Mouse (Mus musculus) forebrain, embryonic 14.5 days (tissue): Measurements from ENCODE around the gene Hist2h3c1. TPM values are rescaled to one million over a fixed set of nuclear protein-coding genes. Genes with fewer than 3 reads are reported as not detected.
A peak's percentile ranks its signal among the peaks of the same experiment; 100 is the strongest.
"Not testable (repeated sequence)": the region's sequence is repeated elsewhere in the genome, so short reads cannot be mapped to it uniquely, and the experiment has no call there.

ENCODE experiments used
- ATAC-seq: fragments of 200-750 bp; cut with Nextera tagmentation; 2 replicates; pipeline ENCODE4 v1.8.0; 2017; ENCODE audit warnings: mild to moderate bottlenecking, moderate library complexity
- DNase-seq: peaks from one replicate; pipeline ENCODE4 v3.0.0-alpha.2; 2015; ENCODE audit warnings: low spot score
- H3K27ac ChIP-seq: fragments of 300-500 bp; sonication (generic); 2 replicates; pipeline ENCODE4 v1.5.1; 2014; ENCODE audit warnings: low read depth, mild to moderate bottlenecking, control low read depth, low read length, moderate library complexity
- H3K27me3 ChIP-seq: fragments of 300-500 bp; sonication (generic); replicated peaks from 2 replicates; pipeline ENCODE4 v1.6.1; 2014; ENCODE audit warnings: low read length, control low read depth, mixed read lengths; ENCODE audit not compliant: control insufficient read depth, insufficient read depth
- H3K36me3 ChIP-seq: fragments of 300-500 bp; sonication (generic); 2 replicates; pipeline ENCODE4 v1.6.1; 2014; ENCODE audit warnings: low read length, control low read depth; ENCODE audit not compliant: control insufficient read depth, insufficient read depth
- H3K4me1 ChIP-seq: fragments of 300-500 bp; sonication (generic); 2 replicates; pipeline ENCODE4 v1.6.1; 2014; ENCODE audit warnings: antibody characterized with exemption, low read length, control low read depth; ENCODE audit not compliant: control insufficient read depth, insufficient read depth
- H3K4me2 ChIP-seq: fragments of 300-500 bp; sonication (generic); 2 replicates; pipeline ENCODE4 v1.6.1; 2014; ENCODE audit warnings: mild to moderate bottlenecking, control low read depth, low read length
- H3K4me3 ChIP-seq: fragments of 300-500 bp; sonication (generic); 2 replicates; pipeline ENCODE4 v1.5.1; 2014; ENCODE audit warnings: low read depth, low read length, control low read depth
- H3K9ac ChIP-seq: fragments of 300-500 bp; sonication (generic); 2 replicates; pipeline ENCODE4 v1.6.1; 2014; ENCODE audit warnings: mild to moderate bottlenecking, low read length, control low read depth, moderate library complexity
- H3K9me3 ChIP-seq: fragments of 300-500 bp; sonication (generic); replicated peaks from 2 replicates; pipeline ENCODE4 v1.6.1; 2016; ENCODE audit warnings: low read length, control low read depth, mixed read lengths; ENCODE audit not compliant: control insufficient read depth
- WGBS: fragments of 180-500 bp; shearing (Covaris S2); extraction: QIAGEN DNeasy Blood & Tissue Kit; methylation state at CpG from one replicate; pipeline ENCODE4 v1.1.7; 2014; 5-methylcytosine and 5-hydroxymethylcytosine counted together
- polyA plus RNA-seq: library from polyadenylated mRNA; unstranded; fragments of >200 nt; fragmentation: Nextera tagmentation; extraction: Ambion mirVana; gene quantifications from 2 replicates; pipeline ENCODE4 v1.2.1, GENCODE M21; 2014

Hist2h3c1 gene
- polyA plus RNA-seq, 1 experiment from 2014 or later: not detected

- peak within 1 kb of the TSS; percentile 97 for H3K27ac ChIP-seq
- peaks cover 21% of the 10 kb centered on the region for H3K4me1 ChIP-seq
- peak; percentile 91 for ATAC-seq
- H3K4me2 ChIP-seq: peak within 1 kb of the TSS; percentile 63
- no peaks in the 10 kb centered on the region for H3K36me3 ChIP-seq
- peak; percentile 97 for DNase-seq
- peak within 1 kb of the TSS; percentile 83 for H3K9ac ChIP-seq
- under 1% methylated on average over 37 of the region's 37 CpGs for WGBS
- H3K27me3 ChIP-seq: no peaks in the 10 kb centered on the region
- no peaks in the 10 kb centered on the region for H3K9me3 ChIP-seq
- peak within 1 kb of the TSS; percentile 59 for H3K4me3 ChIP-seq
These were observed 26.8 kb upstream of the Hist2h3c1 start, which contains the start of the genes Bola1 and Hist2h2ab for GRCm38 (mm10) chr3:96219661-96220130. Bola1 (minus strand) TSS chr3:96219709. Hist2h2ab (plus strand) TSS chr3:96219865.

- not testable (repeated sequence) for H3K9me3 ChIP-seq, DNase-seq, H3K27me3 ChIP-seq, ATAC-seq, H3K36me3 ChIP-seq
- Histone ChIP-seq H3K4me2 (peak overlapping the region; percentile 63), H3K27ac (peak overlapping the region; percentile 97), H3K9ac (peak overlapping the region; percentile 83), H3K4me3 (peak overlapping the region; percentile 59), H3K4me1 (peaks cover 23% of the 10 kb centered on the region)
- under 1% methylated on average over 26 of the region's 47 CpGs for WGBS
These were observed 26.2 kb upstream of the Hist2h3c1 start for GRCm38 (mm10) chr3:96220131-96220764.

- Histone ChIP-seq H3K9me3 (no peaks in the 10 kb centered on the region), H3K27ac (peak within 1 kb of the TSS; percentile 97), H3K4me2 (peak within 1 kb of the TSS; percentile 63), H3K27me3 (no peaks in the 10 kb centered on the region), H3K4me1 (peaks cover 26% of the 10 kb centered on the region), H3K36me3 (no peaks in the 10 kb centered on the region), H3K4me3 (peak within 1 kb of the TSS; percentile 59), H3K9ac (peak within 1 kb of the TSS; percentile 83)
- peak; percentile 96 for DNase-seq
- ATAC-seq: peak; percentile 81
- WGBS: 0% methylated on average over 43 of the region's 43 CpGs
These were observed 25.5 kb upstream of the Hist2h3c1 start, which contains the start of the genes Hist2h2ac and Hist2h2be for GRCm38 (mm10) chr3:96220765-96221639. Hist2h2ac (minus strand) TSS chr3:96220880. Hist2h2be (plus strand) TSS chr3:96221119.

GRCm38 (mm10) chr3:96221640-96222038 lies 24.8 kb upstream of the Hist2h3c1 start:
- peak overlapping the region; percentile 83 for H3K9ac ChIP-seq
- no peaks in the 10 kb centered on the region for H3K36me3 ChIP-seq
- DNase-seq: no peak
- peak overlapping the region; percentile 59 for H3K4me3 ChIP-seq
- no peaks in the 10 kb centered on the region for H3K27me3 ChIP-seq
- H3K4me1 ChIP-seq: peaks cover 26% of the 10 kb centered on the region
- H3K4me2 ChIP-seq: peak overlapping the region; percentile 63
- no peak for ATAC-seq
- no peaks in the 10 kb centered on the region for H3K9me3 ChIP-seq
- H3K27ac ChIP-seq: peak overlapping the region; percentile 97
- WGBS: 5% methylated on average over 9 of the region's 9 CpGs

- no peak overlapping the region for H3K4me3 ChIP-seq
- H3K4me2 ChIP-seq: peak overlapping the region; percentile 63
- H3K36me3 ChIP-seq: no peaks in the 10 kb centered on the region
- H3K4me1 ChIP-seq: peaks cover 26% of the 10 kb centered on the region
- no peak overlapping the region for H3K27ac ChIP-seq
- H3K9ac ChIP-seq: peak overlapping the region; percentile 17; the same call in 1 of the 2 replicates
- DNase-seq (no peak), ATAC-seq (no peak)
- H3K9me3 ChIP-seq: no peaks in the 10 kb centered on the region
- no peaks in the 10 kb centered on the region for H3K27me3 ChIP-seq
- WGBS: 84% methylated on average over 4 of the region's 4 CpGs
These were observed 23.7 kb upstream of the Hist2h3c1 start for GRCm38 (mm10) chr3:96222774-96223173.

GRCm38 (mm10) chr3:96225421-96225820 lies 21.1 kb upstream of the Hist2h3c1 start:
- Histone ChIP-seq H3K27me3 (no peaks in the 10 kb centered on the region), H3K4me1 (peaks cover 26% of the 10 kb centered on the region), H3K4me2 (no peak overlapping the region), H3K9me3 (no peaks in the 10 kb centered on the region), H3K9ac (0 out of 2 replicates have a peak overlapping the region, but pooled peaks have one; percentile 1), H3K36me3 (no peaks in the 10 kb centered on the region), H3K4me3 (no peak overlapping the region), H3K27ac (no peak overlapping the region)
- WGBS: 2% methylated on average over 2 of the region's 2 CpGs
- DNase-seq (no peak), ATAC-seq (no peak)

GRCm38 (mm10) chr3:96226695-96227648 lies 19.5 kb upstream of the Hist2h3c1 start:
- Histone ChIP-seq H3K9ac (no peak overlapping the region), H3K4me1 (peaks cover 19% of the 10 kb centered on the region), H3K4me3 (no peak overlapping the region), H3K36me3 (no peaks in the 10 kb centered on the region), H3K27me3 (no peaks in the 10 kb centered on the region), H3K9me3 (no peaks in the 10 kb centered on the region), H3K4me2 (no peak overlapping the region), H3K27ac (no peak overlapping the region)
- WGBS: 76% methylated on average over 8 of the region's 8 CpGs
- ATAC-seq (no peak), DNase-seq (no peak)

- no peak overlapping the region for H3K4me3 ChIP-seq
- no peak for DNase-seq
- H3K4me2 ChIP-seq: no peak overlapping the region
- H3K9ac ChIP-seq: no peak overlapping the region
- peaks cover 5% of the 10 kb centered on the region; the same call in 1 of the 2 replicates for H3K4me1 ChIP-seq
- H3K36me3 ChIP-seq: no peaks in the 10 kb centered on the region
- ATAC-seq: no peak
- no peaks in the 10 kb centered on the region for H3K27me3 ChIP-seq
- 70% methylated on average over 2 of the region's 2 CpGs for WGBS
- no peaks in the 10 kb centered on the region for H3K9me3 ChIP-seq
- H3K27ac ChIP-seq: no peak overlapping the region
These were observed 17.7 kb upstream of the Hist2h3c1 start for GRCm38 (mm10) chr3:96228828-96229227.
